Mouse (Mus musculus): ENCODE measurements around the gene Bank1.

DNA sequence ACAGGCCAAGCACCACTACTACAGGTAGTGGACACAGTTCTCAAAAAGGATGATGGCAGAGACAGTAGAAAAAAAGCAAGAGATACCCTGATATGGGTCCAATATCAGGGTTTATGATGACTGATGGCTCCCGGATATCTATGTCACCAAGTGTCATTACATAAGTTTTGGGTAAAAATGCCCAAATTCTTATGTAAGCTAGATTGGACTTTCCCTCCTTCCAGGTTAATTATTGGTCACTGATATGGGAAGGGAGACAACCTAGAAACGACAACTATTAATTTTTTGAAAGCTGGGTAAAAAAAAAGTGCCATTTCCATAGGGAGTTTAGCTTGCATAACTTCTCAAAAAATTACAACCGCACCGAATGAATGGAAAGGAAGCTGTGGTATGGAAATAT, 277.8 kb downstream of the Bank1 start:
- TF ChIP-seq CTCF (IDR thresholded peaks at IDR 0.05; ENCODE audit: extremely low read depth, insufficient read length, insufficient replicate concordance, low read depth, low read length) (no peak), POLR2A (IDR thresholded peaks at IDR 0.05; ENCODE audit: low read depth, low read length) (no peak)
